Mouse (Mus musculus) heart, adult 8-10 months (tissue): Measurements from ENCODE around the gene Olfr969. TPM values are rescaled to one million over a fixed set of nuclear protein-coding genes. Genes with fewer than 3 reads are reported as not detected.
"Not testable (repeated sequence)": the region's sequence is repeated elsewhere in the genome, so short reads cannot be mapped to it uniquely, and the experiment has no call there.

ENCODE experiments used
- DNase-seq: peaks from one replicate; pipeline ENCODE4 v3.0.0; 2022; ENCODE audit warnings: low spot score
- total RNA-seq, 4 experiments: library from RNA; stranded (reverse); gene quantifications; 2 replicates each; pipeline ENCODE4 v1.2.4; 2022

The Olfr969 gene
- not detected for total RNA-seq

- DNase-seq: no peak
Observed at GRCm38 (mm10) chr9:39790558-39790957, at the start of gene Olfr969. Olfr969 (plus strand) TSS chr9:39790945.

- DNase-seq: no peak
Observed at GRCm38 (mm10) chr9:39745949-39746348, 44.8 kb upstream of the Olfr969 start, which contains the start of gene Olfr967. Olfr967 (plus strand) TSS chr9:39746249.

- DNase-seq: no peak
Observed at GRCm38 (mm10) chr9:39746428-39746827, 44.3 kb upstream of the Olfr969 start.

- no peak for DNase-seq
Observed at GRCm38 (mm10) chr9:39783153-39783552, 7.6 kb upstream of the Olfr969 start, which contains the start of gene Olfr968. Olfr968 (minus strand) TSS chr9:39783253.

GRCm38 (mm10) chr9:39808560-39808959 is 17.8 kb downstream of the Olfr969 start, which contains the start of gene Olfr970:
Olfr970 (plus strand) TSS chr9:39808860.
- DNase-seq: no peak

- DNase-seq: not testable (repeated sequence)
Observed at GRCm38 (mm10) chr9:39836576-39836975, 45.8 kb downstream of the Olfr969 start, which contains the start of gene Olfr971. Olfr971 (plus strand) TSS chr9:39836876.

Other genes with a start within 250 kb of the Olfr969 start
- gene Olfr958, start 236.9 kb upstream of the Olfr969 start, total RNA-seq: not detected
- gene Olfr959, start 215.4 kb upstream of the Olfr969 start, total RNA-seq: not detected
- gene AW551984, start 186.5 kb upstream of the Olfr969 start, total RNA-seq: under 1 TPM in 2 of 4 experiments, not detected in 2; 0.37 to 0.82 TPM
- gene Olfr148, start 180.3 kb upstream of the Olfr969 start, total RNA-seq: not detected
- not detected for gene Olfr960, start 169.6 kb upstream of the Olfr969 start, total RNA-seq
- gene Olfr961, start 145.9 kb upstream of the Olfr969 start, total RNA-seq: not detected
- not detected for gene Olfr963, start 123.7 kb upstream of the Olfr969 start, total RNA-seq
- not detected for gene Olfr149, start 83.8 kb upstream of the Olfr969 start, total RNA-seq
- not detected for gene Olfr965, start 79.6 kb upstream of the Olfr969 start, total RNA-seq
- gene Olfr150, start 60.0 kb upstream of the Olfr969 start, total RNA-seq: not detected
- gene Olfr967, start 44.7 kb upstream of the Olfr969 start, total RNA-seq: not detected
- not detected for gene Olfr968, start 7.7 kb upstream of the Olfr969 start, total RNA-seq
- not detected for gene Olfr970, start 17.9 kb downstream of the Olfr969 start, total RNA-seq
- gene Olfr971, start 45.9 kb downstream of the Olfr969 start, total RNA-seq: not detected
- gene Olfr972, start 75.5 kb downstream of the Olfr969 start, total RNA-seq: not detected
- not detected for gene Olfr229, start 116.4 kb downstream of the Olfr969 start, total RNA-seq
- not detected for gene Olfr974, start 146.6 kb downstream of the Olfr969 start, total RNA-seq
- not detected for gene Olfr975, start 161.1 kb downstream of the Olfr969 start, total RNA-seq
- not detected for gene Olfr976, start 170.2 kb downstream of the Olfr969 start, total RNA-seq
- not detected for gene Olfr978, start 201.2 kb downstream of the Olfr969 start, total RNA-seq
- gene Olfr979, start 212.5 kb downstream of the Olfr969 start, total RNA-seq: not detected
- not detected for gene Olfr980, start 218.6 kb downstream of the Olfr969 start, total RNA-seq
- gene Olfr981, start 230.5 kb downstream of the Olfr969 start, total RNA-seq: not detected